Mouse (Mus musculus) cerebellum, adult 11-12 months (tissue): Measurements from ENCODE around the gene Tepsin.

ENCODE experiments used
- DNase-seq: peaks from one replicate; pipeline ENCODE4 v3.0.0; 2022

Tepsin gene

DNA sequence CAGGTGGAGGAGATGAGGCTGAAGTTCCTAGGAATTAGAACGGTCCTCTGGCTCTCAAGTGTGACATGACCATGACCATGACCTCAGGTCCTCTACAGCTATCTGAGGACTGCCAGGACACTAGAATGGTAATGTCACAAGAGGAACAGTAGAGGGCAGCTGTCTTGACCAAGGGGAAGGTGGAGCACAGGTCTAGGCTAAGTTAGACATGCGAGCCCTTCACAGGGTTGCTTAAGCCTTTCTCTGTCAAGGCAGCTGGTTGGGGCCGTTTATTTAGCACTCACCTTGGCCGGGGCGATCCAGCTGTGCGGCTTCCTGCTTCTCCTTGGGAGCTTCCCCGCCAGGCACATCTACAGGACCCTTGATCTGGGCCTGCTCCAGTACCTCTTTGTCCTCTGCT lies 12.0 kb upstream of the Tepsin start:
- no peak for DNase-seq

DNA sequence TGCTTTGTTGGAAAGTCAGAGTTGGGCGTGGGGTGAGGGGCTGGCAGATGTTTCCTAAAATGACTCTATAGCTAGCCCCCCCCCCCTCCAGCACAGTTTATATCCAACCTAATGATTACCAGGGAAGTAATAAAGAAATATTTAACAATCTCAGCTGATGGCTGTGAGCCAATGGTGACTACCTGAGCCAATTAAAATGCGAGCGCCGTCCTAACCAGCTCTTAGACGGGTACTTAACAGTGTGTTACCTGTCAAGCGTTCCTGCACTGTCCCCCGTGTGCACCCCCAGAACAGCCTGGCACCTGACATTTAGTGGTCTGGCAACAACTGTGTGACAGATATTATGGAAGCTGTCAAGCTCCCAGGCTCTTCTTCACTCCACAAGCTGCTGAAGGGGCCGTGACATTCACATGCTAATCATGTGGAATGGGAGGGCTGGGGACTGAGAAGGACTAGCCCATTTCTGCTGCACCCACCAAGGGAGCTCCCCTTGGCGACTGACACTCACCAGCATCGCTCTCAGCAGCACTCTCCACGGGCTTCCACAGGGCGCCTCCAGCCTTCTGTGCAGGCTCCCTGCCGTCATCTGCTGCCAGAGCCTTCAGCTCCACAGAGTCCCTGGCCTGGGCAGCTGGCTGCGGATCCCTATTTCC lies 11.2 kb upstream of the Tepsin start:
- DNase-seq = no peak

DNA sequence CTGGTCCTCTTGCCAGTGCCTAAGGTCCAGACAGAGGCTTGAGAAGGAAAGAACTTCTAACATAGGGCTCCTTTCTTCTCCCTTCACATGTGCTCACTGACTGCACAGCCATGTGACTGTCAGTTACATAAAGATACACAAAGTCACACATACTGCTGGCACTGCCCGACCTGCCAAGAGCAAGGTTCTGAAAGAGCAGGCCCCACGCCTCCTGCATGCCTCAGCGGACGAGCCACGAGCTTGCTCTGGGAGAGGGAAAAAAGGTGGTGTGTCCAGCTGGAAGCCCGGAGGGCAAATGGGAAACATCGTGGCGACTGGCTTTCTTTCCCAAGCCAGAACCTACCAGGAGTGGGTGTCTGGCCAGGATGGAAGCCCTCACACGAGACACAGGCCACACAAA lies 9.3 kb upstream of the Tepsin start:
- no peak for DNase-seq

DNA sequence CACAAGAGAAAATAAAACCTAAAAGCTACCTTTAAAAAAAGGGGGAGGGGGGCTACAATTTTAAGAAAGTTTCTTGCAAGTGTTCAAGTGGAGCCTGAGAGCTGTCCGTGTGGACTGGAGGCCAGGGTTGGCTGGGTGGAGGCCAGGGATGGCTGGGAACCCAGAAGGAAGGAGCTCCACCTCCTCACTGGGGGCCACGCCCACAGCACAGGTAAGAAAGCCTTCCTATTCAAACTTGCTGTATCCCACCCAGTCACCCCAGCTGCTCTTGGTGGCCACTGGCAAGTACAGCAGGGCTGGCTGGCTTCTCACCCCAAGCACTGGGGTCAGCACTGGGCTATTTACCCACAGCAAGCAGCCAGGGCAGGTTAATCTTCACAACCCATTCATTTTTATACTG lies 8.5 kb upstream of the Tepsin start:
- no peak for DNase-seq

DNA sequence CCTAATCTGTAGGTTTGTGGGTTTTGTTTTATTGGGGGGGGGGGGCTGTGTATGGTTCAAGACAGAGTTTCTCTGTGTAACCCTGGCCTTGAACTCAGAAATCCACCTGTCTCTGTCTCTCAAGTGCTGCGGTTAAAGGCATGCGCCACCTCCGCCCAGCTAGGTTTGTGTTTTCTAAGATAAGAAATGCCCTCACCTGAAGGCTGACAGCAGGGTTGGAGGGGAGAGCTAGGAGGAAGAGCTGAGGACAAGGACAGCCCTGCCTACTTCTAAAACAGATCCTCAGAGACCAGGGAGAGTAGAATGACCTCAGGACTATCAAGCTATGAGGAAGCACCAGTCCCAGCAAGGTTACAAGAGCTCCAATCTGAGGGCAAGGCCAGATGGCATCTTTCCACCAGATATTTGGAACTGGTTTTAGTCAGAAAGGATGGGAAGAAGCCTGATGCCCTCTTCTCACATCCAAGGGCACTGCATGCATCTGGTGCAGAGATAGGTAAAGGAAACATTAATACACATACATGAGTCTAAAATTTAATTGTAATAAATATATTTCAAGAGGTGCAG lies 5.0 kb upstream of the Tepsin start:
- DNase-seq = no peak

DNA sequence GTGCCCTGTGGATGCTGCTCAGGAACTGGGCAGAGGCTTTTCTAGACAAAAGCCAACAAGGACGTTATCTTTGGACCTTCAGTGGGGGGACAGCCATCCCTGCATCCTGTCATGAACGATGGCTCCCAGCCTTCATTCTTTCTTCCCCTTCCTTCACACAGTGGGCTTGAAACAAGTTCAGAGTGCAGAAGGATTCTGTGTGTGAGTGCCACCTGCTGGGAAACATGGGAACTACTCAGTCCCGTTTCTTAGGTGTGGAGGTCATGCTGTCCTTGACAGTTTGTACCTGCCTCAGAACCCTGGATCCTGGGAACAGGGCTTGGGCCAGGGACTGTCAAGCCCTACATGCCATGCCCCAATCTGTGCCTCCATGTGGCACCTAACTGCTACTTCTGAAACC lies 2.5 kb upstream of the Tepsin start:
- DNase-seq = peak; percentile 66

DNA sequence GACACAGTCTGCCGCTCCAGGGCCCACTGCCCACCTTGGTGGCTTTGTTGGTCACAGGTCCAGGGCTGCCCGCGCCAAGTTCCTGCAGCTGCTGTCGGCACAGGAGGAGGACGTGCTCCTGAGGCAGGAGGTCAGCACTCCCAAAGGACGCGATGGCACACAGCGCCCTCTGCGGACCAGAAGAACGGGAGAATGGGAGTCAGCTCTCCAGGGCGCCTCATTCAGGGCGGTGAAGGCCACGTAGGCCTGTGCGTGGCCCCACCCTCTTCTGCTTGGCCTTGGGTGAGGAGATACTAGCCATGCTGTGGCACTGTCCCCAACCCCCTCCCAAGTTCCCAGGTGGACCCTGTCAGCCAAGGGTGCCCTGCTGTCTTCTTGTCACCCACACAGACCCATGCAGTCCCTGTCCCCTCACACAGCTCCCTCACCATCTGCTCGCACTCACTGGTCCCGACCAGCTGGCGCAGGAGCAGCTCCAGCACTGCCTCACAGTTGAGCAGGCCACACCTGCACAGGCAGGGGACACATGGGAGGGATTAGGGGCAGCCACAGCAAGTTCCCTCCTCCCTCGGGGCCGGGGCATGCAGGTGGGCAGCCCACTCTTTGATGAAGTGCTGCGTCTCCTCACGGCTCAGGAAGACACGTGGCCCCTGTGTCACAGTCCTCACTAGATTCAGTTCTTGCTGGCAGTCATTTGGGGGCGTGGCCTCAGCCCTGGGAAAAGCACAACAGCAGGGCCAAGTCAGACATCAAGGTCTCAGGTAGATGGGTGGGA lies 5.5 kb downstream of the Tepsin start:
- DNase-seq = no peak

DNA sequence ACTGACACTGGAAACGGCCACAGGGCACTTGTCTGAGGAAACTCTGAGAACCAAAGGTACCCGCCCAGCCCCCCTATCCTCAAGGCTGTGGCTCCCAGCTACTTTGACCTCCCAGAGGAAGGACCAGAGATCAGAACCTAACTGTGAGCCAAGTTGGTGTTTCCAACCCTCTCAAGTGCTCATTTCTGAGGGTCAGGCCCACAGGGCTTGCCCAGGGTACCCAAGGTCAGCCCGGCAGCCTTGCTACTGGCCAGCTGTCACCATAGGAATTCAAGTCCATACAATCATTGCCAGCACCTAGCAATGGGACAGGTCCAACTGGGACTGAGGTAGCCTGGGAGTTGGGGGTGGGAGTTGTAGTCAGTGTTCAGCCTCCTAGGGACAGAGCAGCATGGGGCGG lies 7.9 kb downstream of the Tepsin start:
- DNase-seq = no peak

DNA sequence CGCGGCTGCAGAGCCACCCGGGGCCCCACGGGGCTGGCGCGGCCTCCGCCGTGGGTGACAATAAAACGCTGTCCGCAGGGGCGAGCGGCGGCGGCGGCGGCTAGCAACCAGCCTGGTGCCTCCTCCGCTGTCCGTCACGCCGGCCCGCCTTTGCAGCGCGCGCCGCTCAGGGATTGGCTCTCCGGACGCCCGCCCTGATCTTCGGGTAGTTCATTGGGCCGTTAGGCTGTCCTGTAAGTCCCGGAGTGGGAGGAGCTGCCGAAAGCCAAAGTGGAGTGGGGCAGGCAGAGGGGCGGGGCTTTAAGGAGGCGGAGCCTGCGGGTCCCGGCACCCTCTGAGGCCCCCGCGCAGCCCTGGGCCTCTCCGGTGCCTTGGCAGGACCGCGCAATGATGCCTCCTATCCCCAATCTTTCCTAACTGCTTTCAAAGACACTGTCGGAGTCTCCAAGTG lies 11.8 kb downstream of the Tepsin start, which contains the start of gene Cep131:
Gene Cep131, minus strand, starts transcription at position 126 of the 451 bp plus-strand sequence.
- peak; percentile 98 for DNase-seq

DNA sequence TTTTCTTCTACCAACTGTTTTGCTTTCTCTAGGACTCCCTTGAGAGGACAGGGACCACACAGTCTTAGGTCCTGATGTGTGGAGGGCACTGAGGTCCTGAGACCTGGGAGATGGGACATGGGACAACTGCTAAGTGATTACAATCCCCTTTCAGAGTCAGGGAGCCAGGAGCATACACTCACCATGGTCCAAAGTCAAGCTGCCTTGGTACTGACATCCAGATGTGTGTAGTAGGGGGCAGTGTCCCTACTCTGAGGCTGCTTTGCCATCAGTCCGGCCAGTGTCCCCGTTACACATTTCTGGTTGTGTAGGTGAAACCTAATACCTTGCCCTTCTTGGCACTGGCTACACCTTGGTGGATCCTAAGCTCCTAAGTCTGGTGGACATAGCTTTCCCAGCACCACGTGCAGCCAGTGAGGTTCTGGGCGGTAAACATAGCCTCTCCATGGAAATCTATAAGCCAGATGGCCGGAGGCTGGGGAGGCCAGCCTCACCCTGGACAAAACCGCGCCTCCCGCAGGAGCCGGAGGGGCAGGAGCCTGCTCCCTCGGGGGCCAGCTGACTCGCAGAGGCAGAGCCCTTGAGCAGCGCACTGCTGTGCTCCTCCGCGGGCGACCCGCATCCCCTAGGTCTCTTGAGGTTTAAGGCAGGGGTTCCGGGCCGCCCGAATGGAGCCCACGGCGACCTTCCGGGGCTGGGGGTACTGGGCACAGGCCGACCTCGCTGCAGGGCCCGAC lies 12.5 kb downstream of the Tepsin start:
- DNase-seq = peak; percentile 77

DNA sequence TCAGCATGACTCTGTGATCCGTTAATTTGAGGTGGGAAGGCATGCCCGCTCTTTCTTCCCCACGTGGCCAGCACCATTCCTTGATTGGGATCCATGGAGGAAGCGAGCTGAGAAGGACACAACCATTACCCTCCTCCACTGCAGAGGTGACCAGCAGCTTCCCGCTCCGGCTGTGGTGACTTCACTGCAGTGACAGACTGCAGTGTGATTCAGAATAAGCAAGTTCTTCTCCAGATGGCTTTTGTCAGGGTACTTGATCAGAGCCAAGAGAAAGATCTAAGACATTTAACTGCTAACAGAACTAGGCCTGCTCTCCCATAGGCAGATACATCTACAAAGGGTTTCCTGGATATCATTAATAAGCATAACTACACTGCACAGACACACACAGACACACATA lies 18.2 kb downstream of the Tepsin start:
- no peak for DNase-seq

DNA sequence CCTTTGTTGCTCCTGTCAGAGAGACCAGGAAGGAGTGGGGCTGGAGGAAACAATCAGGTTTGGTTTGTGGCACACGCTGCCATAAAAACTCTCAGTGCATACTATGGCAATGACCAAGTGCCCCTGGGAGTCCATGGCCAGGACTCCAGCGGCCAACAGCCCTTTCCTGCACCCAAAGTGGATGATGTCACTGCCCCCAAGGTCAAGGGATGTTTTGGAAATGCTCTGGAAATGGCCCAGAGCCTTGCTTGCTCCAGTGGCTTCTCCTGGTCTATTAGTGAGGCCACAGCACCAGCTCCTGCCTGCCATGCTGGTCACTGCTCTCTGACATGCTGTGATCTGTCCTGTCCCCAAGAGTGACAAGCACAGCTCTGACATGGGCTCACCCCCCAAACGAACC lies 22.3 kb downstream of the Tepsin start:
- DNase-seq = no peak

DNA sequence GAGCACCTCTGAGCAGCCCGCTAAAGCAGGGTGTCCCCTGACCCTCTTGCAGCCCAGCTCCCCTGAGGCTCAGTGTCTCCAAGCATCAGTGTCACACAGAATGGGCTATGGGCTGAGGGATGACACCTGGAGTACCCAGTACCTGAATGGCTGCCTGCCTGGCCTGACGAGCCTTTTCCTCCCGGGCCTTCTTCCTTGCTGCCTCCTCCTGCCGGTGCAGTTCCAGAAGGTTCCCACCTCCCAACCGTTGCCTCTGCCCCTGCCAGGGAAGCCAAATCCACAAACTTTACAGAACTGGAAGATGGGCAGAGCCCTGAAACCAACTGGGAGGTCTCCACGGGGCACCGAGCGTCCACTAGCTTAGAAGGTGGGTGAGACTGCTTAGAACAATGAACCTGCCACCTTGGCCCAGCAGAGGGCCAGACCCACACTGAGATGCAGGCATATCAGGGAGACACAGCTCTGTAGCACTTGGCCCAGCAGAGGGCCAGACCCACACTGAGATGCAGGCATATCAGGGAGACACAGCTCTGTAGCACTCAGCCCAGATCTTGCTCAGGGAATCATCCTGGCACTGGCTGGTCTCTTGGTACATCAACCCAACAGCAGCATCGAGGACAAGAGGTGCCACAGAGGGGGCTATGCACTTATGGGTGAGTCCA lies 25.4 kb downstream of the Tepsin start:
- no peak for DNase-seq

DNA sequence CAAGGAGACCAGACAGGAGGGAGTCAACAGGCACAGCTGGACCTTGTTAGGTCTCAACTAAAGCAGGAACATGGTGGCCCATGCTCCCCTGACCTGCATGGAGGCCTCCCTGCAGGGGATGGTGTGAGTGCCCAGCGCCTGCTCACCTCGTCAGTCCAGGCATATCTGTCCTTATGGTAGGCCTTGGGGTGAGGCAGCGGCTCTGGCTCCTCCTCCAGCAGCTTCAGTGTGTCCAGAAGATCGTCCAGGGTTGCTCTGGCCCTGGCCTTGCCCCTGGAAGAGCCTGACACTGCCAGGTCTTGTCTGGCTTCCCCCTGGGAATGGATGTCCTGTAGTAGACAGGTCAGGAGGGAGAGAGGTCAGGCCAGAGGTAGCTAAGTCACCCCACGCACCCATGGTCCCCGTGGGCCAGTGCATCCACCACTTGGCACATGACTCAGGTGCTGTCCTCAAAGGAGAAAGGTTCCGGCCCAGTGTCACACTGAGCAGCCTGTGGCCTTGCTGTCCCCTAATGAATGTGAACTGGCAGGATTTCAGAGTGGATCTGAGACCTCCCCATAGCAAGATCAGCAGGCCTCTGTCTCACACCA lies 26.7 kb downstream of the Tepsin start:
- no peak for DNase-seq

DNA sequence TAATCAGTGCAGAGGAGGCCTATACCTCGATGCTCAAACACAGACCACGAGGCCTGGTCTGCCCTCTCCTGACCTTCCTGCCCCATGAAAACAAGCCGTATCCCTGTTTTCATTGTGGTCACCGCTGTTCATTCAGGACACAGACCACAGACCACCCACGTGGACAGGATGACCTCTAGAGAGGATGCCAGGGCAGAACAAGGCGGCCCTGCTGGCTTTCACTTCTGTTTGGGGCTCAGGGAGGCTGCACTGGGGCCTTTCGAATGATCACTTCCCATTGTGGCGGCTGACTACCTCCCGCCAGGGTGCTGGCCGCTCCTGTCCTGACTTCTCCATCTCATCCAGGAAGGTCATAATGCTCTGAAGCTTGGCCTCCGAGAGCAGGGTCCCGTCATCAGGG lies 27.5 kb downstream of the Tepsin start:
- DNase-seq = no peak

DNA sequence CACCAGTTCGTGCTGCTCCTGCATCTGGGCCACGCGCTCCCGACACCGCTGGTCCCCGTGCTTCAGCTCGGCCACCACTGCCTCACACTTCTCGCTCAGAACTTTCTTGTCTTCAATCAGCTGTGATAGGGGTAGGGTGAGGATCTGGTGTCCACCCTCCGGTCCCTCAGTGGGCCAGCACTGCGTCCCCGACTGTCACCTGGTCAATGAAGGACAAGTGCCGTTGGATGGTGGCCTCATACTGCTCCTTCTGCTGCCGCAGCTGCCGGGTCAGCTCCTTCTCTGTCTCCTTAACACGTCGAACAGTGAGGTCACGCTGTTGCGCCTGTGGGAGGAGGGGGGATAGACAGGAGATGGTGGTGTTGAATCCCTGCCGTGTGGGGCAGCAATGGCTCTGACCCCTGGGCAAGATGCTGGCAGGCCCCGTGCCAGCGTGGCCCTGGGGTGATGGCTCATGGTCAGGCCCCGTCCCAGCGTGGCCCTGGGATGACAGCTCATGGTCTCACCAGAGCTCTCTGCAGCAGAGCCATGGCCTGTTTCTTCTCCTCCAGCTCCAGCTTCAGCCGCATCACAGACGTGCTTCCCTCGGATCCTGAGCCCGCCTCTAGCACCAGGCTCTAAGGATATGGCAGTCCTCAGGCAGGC lies 28.1 kb downstream of the Tepsin start:
- no peak for DNase-seq

DNA sequence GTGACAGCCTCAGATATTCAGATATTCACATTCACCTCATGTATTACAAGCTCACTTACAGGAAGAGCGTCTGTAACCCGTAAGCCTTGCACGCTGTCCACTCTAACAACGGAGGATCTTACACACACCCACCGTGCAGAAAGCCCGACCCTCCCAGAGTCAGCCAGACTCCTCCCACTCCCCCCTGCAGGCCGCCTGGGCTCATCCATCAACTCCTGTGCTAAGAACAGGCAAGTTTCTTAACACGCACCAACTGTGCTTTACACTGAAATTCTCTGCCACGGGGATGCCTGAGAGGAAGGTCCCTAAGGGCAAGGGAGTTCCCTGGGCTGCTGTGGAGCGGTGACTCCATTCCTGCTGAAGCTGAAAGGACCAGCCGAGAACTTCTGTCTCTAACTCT lies 29.3 kb downstream of the Tepsin start:
- DNase-seq = no peak

DNA sequence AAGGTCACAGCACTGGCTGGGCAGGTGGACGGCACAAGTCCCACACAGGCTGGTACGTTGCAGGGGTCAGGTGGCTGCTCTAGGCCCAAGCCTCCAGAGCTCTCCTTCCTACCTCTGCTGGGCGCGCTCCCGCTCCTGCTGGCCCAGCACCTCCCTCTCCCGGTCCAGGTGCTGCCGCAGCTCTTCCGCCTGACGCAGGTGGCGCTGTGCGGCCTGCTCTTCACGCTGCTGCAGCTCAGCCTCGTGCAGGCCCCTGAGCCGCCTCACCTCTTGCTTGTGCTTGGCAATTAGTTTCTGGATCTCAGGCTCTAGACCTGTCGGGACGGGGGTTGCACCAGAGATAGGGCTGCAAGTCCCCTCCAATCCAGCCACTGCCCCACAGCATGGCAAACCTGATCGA lies 30.7 kb downstream of the Tepsin start:
- DNase-seq = peak; percentile 49

DNA sequence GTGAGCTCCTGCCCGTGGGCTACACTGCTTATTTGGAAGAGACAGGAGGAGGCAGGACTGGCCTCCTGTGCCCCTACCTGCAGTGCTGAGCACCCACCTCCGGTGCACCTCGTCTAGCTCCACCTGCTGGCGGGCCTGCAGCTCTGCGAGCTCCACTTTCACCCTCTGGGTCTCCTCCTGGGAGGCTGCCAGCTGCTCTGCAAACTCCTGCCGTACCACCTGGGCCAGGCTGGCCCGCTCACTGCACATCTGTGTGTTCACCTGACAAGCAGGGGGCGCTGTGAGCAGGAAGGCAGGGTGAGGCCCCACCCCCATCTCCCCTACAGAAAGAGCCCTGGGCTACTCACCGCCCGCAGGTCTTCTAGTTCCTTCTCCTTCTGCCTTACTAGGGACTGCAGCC lies 33.2 kb downstream of the Tepsin start:
- peak; percentile 78 for DNase-seq

DNA sequence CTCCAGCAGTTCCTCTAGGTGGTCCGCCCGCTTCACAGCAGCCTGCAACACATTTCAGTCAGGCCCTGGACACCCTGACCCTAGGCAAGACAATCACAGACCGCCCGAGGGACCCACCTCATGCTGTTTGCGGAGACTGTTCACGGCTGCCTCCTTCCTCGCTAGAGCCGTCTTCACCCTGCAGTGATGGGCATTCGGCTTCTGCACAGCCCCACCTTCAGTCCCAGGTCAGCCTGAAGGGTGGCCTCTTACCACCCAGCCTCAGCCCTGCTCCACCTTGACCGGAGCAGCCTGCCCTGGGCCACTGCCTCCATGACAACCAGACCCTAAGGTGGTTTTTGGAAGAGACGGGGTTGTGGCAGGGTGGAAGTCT lies 33.9 kb downstream of the Tepsin start:
- DNase-seq = no peak

DNA sequence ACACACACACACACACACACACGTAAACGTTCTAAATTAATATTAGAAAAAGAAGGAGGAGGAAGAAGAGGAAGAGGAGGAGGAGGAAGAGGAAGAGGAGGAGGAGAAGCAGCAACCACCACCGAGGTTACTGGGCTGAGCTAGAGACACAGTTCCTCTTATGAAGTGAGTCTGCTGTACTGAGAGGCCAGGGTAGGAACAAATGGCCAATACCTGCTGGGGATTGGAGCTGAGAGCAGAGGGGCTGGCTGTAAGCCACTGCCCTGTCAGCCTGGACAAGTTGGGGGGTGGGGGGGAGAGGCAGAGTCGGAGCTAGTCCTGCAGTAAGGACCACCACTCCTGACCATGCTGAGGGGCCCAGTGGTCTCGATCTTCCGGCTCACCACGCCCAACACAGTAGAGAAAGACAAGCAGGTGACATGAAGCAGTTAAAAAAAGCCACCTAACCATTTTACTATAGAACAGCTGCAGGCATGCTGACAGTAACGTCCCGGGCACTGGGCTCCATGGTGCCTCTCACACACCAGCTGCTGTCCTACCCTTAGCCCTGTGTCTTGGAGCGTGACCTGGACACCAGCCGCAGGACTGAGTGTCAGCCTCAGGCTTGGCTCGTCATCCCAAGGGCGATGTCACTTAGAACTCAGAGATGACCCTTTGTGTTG lies 34.4 kb downstream of the Tepsin start:
- DNase-seq = no peak

DNA sequence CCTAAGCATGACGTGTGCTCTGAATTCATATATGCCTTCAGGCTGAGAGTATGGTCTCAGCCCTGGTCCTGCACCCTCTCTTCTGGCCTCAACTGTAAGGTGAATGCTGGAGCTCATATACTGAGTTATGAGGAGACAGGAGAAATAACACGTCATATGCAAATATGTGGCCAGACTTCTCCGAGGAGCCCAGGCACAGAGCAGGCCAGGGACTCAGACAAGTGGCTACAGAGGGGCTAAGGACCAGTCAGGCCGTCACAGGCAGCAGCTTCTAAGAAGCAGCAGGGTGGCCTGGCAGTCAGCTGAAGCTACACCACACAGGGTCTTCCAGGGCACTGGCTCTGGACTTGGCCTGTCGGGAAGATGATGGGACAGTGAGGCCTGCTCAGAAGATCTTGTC lies 35.2 kb downstream of the Tepsin start:
- no peak for DNase-seq
